Mouse (Mus musculus): ENCODE data around the gene Lrp5.
"Not testable (repeated sequence)": the region's sequence is repeated elsewhere in the genome, so short reads cannot be mapped to it uniquely, and the experiment has no call there.

Gene Lrp5

DNA sequence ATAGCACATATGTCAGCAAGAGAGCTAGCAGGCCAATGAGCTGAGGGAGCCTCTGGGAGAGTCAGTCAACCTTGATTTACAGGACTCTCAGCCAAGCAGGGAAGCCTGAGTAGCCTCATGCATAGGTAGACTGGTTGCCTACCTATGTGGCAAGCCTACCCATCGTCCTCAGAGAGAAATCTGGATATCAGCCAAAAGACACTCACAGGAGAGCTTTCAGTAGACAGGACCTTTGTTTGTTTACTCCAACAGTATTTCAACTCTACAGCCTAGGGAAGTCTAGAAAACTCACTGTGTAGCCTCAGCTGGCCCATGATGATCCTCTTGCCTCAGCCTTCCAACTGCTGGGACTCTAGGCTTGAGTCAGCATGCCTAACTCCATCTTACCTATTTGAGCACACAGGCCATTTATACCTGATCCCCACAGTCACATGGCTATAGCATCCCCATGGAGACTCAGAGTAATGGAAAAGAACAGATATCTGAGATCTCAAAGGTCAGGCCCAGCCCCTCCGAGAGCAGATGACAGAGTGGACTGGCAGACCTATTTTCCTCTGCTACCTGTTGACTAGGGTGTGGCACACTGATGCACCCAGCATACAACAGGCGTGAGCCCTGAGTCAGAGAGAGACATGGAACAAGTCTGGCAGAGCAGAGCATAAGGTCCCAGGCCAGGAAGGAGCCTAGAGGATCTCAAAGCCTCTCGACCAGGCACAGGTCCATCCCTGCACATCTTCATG lies 73.7 kb downstream of the Lrp5 start:
- no peak for DNase-seq (ENCODE audit: low read depth, low spot score)

DNA sequence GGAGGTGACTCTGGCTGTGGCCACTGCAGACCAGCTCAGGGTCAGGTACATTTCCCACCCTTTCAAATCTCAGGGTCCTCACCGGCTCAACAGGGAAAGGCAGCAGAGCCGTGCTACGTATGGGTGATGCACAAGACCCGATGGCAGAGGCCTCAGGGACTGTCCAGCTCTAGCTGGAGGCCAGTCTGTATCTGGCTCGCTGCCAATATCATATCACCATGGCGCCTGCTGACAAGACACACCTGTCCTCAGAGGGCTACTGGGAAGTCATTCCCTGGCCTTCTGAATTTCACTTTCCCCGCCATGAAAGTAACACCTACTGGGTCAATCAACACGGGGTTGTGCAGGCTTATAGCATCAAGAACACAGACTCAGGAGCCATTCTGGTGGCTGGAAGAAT lies 74.6 kb downstream of the Lrp5 start:
- no peak for DNase-seq (ENCODE audit: low read depth, low spot score)

DNA sequence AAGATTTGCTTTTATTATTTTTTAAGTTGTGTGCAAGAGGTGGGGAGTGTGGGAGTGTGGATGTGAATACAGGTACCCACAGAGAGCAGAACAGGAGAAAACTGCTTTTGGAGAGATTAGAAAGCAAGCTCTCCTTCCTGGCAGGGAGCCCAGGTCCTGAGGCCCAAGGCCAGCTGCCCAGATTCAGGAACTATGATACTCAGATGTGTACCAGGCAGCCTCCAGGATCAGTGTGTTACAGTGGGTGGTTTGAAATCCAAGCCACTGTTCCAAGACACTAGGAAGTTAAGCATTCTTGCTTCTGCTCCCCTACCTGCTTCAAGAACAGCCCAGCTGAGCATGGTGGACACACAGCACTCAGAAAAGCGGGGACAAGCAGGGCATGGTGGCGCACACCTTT lies 75.5 kb downstream of the Lrp5 start:
- no peak for DNase-seq (ENCODE audit: low read depth, low spot score)

DNA sequence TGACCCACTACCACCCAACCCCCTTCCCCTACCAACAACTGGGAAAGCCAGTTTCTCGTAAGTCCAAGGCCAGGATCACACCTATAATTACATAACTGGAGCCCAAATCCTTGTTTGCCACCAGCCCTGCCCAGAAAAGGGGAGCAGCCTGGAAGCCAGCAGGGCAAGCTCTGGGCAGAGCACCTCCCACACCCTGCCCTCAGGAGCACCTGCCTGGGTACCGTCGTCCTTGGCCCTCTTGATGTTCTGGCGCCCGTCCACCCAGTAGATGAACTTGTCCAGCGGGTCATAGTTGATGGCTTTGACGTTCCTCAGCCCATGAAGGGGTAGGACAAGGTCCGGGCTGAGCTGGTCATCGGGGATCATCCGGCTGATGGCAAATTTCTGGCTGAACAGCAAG lies 76.5 kb downstream of the Lrp5 start:
- no peak for DNase-seq (ENCODE audit: low read depth, low spot score)

DNA sequence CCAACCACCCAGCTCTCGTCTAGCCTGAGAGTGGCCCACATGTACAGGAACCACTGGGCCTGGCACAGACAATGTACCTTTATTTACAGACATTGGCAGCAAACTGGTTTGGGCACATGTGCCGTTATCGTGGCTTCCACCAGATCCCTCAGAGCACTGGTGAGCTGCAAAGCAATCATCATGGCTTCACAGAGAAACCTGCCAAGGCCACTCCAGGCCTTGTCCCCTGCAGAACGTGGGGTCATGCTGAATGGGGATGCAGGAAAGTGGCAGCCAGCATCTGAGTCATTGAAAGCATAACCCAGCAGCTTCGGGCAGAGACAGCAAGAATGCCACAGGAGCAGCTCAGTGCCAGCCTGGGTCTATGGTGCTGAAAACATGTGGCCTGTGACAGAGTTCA lies 92.0 kb downstream of the Lrp5 start:
- DNase-seq (ENCODE audit: low read depth, low spot score), result no peak

DNA sequence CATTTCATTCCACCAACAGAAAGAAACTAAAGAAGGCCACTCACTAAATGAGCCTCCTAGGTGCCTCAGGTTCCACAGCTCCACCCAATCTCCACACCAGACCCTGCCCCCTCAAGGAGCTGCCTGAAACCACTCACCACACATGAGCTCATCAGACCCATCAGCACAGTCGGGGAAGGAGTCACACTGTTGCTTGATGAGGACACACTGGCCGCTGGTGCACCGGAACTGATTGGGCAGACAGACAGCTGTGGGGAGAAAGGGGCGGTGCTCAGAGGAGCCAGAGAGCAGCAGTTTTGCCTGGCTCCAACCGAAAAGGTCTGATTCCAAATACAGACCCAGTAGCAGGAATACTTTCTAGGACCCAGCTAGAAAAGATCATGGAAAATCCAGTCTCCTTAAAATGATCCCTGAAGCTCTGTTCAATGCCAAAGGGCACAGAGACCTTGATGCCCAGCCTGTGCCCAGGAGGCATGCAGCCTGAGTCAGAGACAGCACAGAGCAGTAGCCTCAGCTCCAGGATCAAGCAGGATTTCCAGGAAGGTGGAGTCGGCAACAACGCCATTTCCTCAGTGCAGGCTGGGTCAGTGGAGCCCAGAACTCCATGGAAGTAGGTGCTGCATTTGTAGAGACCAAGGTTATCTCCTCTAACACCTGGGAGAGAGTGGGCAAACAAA lies 92.8 kb downstream of the Lrp5 start:
- no peak for DNase-seq (ENCODE audit: low read depth, low spot score)

DNA sequence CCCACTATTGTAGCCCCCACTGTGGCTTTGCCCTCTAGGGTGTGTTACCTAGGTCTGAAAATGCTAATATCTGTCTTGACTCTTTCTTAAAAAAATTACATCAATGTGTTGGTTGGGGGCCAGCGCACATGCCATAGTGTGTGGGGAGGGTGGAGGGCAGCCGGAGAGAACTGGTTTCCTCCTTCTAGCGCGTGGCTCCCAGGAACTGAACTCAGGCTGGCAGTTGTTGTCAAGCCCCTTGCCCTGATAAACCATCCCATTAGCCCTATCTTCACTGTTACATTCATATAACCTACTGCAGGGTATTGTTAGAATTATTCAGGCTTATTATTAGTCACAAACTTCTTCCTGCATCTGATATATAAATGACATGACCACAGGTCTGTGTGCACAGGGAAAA lies 96.4 kb downstream of the Lrp5 start:
- DNase-seq (ENCODE audit: low read depth, low spot score), result no peak

DNA sequence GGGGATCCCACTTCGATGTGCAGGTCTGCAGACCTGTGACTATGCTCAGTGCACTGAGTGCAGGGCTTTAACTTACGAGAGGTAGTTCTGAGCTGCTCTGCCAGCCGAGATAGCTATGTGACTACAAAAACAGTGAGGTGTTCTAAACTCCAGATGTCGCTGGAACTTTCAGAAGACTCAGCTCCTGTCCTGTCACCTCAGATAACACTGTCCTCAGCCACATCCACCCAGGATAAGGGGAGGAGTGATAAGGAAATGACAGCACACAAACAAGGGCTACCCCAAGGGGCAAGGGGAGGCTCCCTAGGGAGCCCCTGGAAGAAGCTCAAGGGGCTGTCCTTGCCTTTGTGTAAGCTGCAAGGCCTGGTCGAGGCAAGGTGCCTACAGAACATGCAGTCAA lies 96.8 kb downstream of the Lrp5 start:
- DNase-seq (ENCODE audit: low read depth, low spot score), result no peak

DNA sequence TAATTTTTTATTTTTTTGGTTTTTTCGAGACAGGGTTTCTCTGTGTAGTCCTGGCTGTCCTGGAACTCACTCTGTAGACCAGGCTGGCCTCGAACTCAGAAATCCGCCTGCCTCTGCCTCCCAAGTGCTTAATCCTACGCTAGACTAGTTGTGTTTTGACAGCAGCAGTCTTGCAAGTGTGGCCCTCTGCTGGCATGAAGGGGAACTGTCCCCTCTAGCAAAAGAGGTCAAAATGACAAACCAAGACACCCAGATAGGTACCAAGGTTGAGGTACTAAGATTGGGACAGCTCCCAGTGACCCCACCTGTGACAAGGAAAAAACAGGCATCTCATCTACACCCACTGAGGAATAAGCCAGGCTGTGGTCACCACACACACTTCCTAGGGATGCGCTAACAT lies 98.6 kb downstream of the Lrp5 start:
- not testable (repeated sequence) for DNase-seq (ENCODE audit: low read depth, low spot score)

DNA sequence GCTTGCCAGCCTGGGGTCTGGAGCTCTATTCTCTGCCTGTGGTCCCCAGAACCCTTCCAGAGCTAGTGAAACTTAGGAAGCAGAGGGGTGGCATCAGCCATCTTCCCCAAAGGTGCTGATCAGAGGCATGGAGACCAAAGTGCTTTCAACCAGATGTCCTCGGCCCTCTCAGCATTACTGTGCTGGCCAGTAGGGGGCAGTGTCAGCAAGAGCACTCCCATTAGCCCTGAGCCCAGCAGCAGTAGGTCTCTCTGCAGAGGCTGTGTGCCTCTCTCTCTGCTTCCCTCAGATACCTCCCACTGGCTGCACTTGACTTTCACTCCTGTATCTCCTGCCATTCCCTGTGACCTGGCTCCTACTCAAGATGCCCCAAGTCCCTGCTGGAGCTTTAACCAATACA lies 99.8 kb downstream of the Lrp5 start:
- DNase-seq (ENCODE audit: low read depth, low spot score), result no peak

DNA sequence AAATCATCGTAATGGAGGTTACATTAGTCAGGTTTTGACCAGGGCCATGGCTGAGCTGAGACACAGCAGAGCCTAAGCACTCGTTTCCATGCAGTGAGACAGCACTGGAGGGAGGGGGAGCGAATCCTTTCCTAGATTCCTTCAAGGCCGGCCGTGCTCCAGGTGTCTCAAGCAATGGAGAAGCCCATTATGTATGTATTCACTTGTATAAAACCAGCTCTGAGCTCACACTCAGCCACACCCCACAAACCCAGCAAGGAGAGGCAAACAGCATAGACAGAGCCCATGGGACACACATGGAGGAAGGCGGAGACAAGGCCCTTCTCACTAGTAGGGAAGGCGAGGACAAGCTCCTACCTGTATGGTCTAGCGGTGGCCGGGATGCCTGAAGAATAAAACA lies 100.3 kb downstream of the Lrp5 start:
- DNase-seq (ENCODE audit: low read depth, low spot score), result no peak

DNA sequence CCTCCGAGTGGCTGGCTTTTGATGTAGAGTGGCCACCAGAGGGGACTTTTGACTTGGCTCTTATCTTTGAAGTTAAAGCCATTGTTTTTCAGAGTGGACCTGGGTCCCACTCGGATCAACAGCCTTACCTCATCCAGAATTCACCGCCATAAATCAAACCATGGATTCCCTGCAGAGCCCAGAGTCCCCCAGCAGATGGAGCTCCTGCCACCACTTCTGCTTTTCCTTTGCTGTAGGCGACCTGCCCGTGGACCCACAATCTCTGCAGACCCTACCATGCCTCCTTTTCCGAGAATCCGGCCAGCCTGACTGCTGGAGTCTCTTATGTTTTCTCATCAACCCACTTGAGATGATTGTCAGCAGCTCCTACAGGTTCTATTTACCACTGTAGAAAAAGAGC lies 105.0 kb downstream of the Lrp5 start:
- DNase-seq (ENCODE audit: low read depth, low spot score), result peak; percentile 28

DNA sequence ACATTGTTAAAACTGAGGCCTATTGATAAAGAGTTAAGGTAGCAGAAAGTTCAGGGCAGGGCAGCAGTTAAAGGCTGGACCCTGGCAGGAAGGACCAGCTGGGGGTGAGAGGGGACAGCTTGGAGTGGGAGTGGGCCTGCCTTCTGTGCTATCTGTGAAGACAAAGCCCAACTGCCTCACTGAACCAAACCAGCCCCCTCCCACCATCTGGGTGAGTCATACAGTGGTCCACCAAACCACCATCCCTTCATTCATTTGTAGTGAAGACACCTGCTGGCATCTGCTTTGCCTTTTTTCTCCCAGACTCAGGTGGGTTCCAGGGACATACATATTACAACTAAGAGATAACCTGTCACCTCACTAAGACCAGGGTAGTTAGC lies 108.5 kb downstream of the Lrp5 start:
- DNase-seq (ENCODE audit: low read depth, low spot score), result no peak

DNA sequence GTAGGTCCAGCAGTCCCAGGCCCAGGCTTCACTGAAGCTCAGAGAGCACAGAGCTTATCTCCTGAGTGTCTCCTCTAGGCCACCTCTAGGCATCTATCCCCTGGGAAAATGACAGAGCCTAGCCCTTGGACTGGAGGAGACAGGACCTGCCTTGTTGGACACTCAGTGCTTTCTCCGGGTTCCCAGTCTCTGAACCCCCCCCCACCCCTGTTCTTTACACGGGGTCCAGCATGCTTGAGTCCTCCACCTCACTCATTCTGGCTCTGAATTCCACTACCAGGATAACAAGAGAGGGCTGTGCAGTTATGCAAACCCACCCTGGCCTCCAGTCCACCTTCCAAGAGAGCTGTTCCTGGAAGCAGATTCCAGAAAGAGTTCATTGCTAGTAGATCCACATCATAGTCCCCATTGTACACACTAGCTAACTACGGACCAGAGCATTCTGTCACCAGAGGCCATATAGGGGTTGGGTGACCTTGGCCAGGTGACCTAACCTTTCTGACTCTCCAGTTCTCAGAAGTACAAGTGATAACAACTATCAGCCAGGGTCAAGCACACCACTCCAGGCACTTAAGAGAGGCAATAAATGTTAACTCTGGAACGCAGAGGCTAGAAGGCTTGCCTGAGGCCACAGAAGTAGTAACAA lies 109.0 kb downstream of the Lrp5 start:
- DNase-seq (ENCODE audit: low read depth, low spot score), result no peak

DNA sequence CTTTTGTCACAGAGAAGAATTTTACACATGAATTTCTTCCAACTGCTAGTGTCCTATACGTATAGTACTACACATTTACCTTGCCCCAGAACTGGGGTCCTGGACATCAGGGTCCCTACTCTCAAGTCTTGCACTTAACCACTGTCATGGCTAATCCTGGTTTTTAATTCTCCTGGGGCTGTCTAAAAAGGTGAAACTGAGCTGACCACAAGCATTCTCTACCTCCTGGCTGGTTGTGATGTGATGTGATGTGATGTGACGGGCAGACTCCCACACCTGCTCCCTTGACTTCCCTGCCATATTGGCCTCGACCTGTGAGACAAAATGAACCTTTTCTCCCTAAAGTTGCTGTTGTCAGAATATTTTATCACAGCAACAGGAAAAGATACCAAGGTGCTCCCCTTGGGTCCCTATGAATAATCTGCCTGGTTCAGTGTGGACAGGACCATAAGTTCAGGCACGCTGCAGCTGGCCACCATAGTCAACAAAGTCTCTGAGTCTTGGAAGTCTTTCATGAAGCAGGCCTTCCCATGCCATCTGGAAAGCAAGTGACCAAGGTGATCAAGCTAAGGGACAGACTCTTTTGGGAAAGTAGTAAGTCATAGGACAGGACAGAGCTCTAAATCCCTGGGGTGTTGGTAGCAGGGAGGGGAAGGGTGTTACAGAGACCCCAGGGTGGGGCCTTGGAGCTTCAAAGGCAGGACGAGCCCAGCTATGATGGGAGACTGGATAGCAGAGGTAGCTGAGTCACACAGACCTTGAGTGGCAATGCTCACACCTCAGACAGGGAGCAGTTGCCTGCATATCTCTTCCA lies 109.7 kb downstream of the Lrp5 start:
- no peak for DNase-seq (ENCODE audit: low read depth, low spot score)

DNA sequence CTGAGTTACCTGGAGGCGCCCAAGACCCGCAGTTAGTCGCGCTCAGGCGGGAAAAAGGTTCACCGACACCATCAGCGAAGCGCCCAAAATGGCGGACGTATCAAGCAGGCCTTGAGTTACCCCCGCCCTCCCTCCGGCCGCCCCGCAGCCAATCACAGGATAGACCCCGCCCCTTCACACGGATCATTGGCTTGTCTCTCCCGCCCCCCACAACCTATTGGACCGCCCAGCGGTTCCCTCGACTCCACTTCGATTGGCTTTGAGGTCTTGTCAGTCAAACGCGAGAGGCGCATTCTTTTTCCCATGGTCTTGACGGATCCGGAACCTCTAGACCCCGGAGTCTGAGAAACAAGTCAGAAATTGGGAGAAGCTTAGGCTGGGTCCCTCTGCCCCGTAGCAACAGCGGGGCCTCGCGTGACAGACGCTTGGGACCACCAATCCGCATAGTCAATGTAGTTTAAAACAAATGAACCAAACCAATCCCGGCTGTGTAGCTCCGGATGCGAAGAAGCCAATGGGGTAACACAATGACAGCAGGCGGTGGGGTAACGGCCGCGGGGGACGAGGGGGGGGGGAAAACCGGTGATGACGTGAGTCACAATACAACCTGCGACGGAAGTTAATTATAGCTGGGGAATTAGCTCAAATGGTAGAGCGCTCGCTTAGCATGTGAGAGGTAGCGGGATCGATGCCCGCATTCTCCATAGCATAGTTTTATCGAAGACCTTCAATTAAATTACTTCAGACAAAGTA lies 110.6 kb downstream of the Lrp5 start, which contains the start of gene Ppp6r3:
Ppp6r3 (minus strand) TSS at position 118 of the 753 bp plus-strand sequence.
- peak; percentile 96 for DNase-seq (ENCODE audit: low read depth, low spot score)

DNA sequence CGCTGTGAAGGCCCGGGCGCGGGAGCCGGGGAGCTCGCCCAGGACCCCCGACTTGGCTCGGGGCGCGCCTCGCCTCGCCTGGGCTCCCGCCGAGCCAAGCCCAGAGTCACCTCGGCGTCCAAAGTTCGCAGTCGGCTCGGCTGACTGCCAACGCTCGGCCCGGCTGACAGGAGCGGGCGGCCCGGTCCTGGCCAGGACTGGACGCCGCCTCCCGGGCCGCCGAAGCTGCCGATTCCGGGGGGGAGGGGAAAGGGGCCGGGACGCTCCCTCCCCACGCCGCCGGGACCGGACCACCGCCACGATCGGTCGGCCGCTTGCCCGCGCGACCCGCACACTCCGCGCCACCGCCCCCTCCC lies 111.1 kb downstream of the Lrp5 start:
- no peak for DNase-seq (ENCODE audit: low read depth, low spot score)

DNA sequence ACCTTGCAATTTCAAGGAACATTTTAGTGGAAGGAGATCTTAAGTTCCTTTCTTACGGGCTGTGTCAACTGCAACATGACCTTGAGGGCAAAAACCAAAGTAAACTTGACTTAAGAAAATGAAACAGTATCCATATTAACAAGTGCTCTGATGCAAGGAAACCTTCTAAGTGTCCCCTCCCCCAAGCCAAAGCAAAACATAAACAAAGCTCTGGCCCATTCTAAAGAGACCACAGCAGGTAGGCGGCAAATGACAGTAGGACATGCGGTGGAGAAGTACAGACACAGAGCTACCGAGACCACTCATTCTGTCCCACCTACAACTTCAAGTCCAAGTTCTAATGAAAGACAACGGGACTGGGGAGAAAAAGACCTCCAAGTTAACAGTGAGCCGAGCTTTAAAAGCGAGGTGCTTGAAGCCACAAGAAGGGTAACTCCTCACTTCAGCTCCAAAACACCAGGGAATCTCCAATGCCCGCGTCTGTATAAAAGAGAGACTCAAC lies 111.7 kb downstream of the Lrp5 start:
- no peak for DNase-seq (ENCODE audit: low read depth, low spot score)

DNA sequence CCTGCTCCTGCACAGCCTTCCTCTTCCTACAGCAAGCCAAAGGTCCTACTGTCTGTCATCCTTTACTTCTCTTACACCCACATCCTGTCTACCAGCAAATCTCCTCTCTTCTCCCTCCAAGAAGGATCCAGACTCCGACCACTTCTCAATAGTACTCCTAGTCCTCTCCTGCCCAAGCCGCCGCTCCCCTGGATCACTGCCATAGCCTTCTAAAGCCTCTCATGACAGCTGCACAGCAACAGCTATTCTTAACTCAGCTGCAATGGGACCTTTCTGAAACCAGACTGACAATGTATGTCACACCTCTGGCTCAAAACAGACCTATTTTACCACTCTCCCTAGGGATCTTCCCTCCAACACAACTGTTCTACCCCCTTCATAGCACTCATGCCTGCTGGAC lies 122.1 kb downstream of the Lrp5 start:
- no peak for DNase-seq (ENCODE audit: low read depth, low spot score)

DNA sequence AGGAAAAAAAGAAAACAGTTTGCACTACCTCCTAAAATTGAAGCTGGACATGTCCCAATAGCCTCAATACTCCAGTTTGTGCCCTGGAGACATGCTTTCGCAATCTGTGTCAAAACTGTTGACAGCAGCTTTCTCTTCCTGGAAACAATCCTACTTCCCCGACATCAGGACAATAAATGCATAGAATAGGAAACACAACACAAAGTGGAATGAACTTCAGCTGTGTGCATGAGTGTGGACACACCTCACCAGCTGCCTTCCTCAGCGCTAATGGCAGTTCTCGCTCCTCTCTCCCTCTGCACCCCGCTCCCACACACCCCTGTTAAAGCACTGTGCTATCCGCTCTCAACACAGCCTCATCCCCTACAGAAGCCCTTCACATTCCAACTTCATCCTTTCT lies 123.6 kb downstream of the Lrp5 start:
- no peak for DNase-seq (ENCODE audit: low read depth, low spot score)

DNA sequence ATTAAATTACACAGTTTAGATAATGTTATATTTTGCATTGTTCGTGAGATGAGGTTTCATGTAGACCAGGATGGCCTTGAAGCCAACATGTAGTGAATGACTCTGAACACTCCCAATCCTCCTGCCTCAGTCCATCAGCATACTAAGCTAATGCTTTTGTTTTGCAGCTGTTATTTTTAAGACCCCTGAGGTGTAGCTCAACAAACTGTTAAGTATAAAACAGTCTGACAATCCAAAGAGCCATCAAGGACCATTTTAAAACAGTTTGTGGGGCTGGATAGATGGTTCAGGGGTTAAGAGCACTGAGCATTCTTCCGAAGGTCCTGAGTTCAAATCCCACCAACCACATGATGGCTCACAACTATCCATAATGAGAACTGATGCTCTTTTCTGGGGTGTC lies 124.1 kb downstream of the Lrp5 start:
- DNase-seq (ENCODE audit: low read depth, low spot score), result no peak

Measured in retina, adult 2 months (tissue).